Mouse (Mus musculus): Measurements from ENCODE around the gene Gps2.

DNA sequence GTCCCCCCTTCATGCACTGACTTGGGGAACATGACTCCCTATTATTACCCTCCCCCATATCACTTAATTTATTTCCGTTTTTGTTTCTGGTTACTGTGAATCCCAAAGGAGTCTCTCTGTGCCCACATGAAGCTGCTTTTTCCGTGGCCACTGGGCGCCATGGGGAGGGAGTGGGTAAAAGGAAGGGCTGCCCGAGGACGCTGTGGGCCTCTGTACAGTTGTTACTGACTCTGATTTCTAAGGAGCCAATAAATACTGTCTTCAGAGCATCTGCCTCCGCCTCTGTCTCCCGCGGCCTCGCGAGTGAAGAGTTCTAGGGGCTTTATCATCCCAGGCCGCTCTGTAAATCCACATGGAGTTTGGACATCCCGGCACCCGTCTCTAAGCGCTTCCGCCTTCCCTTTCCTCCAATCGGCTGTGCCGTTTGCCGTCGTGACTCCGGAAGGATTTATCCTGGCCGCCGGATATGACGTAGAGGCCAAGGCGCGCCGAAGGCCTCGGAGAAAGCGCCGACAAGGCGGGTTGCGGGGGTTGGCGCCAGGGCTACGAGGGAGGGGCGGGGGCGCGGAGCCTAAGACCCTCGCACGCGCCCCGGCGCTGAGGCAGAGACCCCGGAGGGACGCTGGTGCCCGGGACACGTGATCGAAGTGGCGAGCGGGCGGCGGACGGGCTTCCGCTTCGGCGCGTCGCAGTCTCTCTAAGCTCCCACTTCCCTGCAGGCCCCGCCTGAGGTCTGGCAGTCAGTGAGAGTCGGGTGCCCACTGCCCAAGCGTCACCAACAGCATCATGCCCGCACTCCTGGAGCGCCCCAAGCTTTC, at the start of gene Gps2:
- no peak for TF ChIP-seq CTCF (IDR thresholded peaks at IDR 0.05; ENCODE audit: extremely low read depth, insufficient read length, insufficient replicate concordance, low read depth, low read length)
- peak; percentile 55; the same call in 1 of the 2 replicates for TF ChIP-seq POLR2A (IDR thresholded peaks at IDR 0.05; ENCODE audit: low read depth, low read length)
